Mouse (Mus musculus) C2C12 (cell line): ENCODE measurements at regions not wholly inside any gene's neighbourhood (a gene's known extent, or its start where the extent isn't known, plus 50 kb on each side); places are given as distances from the start of the nearest gene placed in this dataset.

Experiments
- H3K27me3 ChIP-seq: one replicate; pipeline ENCODE4 v1.6.1; 2011; ENCODE audit not compliant: control insufficient read depth, insufficient read depth, insufficient read length
- H3K36me3 ChIP-seq: one replicate; pipeline ENCODE4 v1.6.1; 2011; ENCODE audit not compliant: control insufficient read depth, insufficient read depth
- H3K4me3 ChIP-seq: one replicate; pipeline ENCODE4 v1.5.1; 2011; ENCODE audit warnings: mild to moderate bottlenecking, control low read depth; ENCODE audit not compliant: poor library complexity, insufficient read depth, severe bottlenecking
- H3K79me2 ChIP-seq: one replicate; pipeline ENCODE4 v1.6.1; 2011; ENCODE audit not compliant: control insufficient read depth, insufficient read depth
- H3K79me3 ChIP-seq: one replicate; pipeline ENCODE4 v1.6.1; 2011; ENCODE audit warnings: low read depth, control low read depth
- H3ac ChIP-seq: one replicate; pipeline ENCODE3; 2011; ENCODE audit warnings: low read depth; ENCODE audit not compliant: control insufficient read depth, insufficient read length
- CEBPB ChIP-seq: IDR thresholded peaks from one replicate; pipeline ENCODE4 v1.6.1; 2011; ENCODE audit warnings: low read depth, mild to moderate bottlenecking, control low read depth, moderate library complexity
- CTCF ChIP-seq: IDR thresholded peaks from one replicate; pipeline ENCODE4 v1.5.1; 2011; ENCODE audit not compliant: control insufficient read depth, insufficient read depth, insufficient read length
- FOSL1 ChIP-seq: IDR thresholded peaks from one replicate; pipeline ENCODE4 v1.8.0; 2011; ENCODE audit warnings: mild to moderate bottlenecking, low read length; ENCODE audit not compliant: poor library complexity, insufficient read depth, severe bottlenecking
- MAX ChIP-seq: IDR thresholded peaks from one replicate; pipeline ENCODE4 v1.6.1; 2011; ENCODE audit warnings: mild to moderate bottlenecking, control low read depth
- MYOD1 ChIP-seq: IDR thresholded peaks from one replicate; pipeline ENCODE4 v1.6.1; 2011; ENCODE audit warnings: low read depth; ENCODE audit not compliant: control insufficient read depth, insufficient read length
- MYOG ChIP-seq: IDR thresholded peaks from one replicate; pipeline ENCODE4 v1.6.1; 2011; ENCODE audit not compliant: control insufficient read depth, insufficient read length; ENCODE audit errors: extremely low read depth
- USF1 ChIP-seq: IDR thresholded peaks from one replicate; pipeline ENCODE4 v1.6.1; 2011; ENCODE audit warnings: low read depth, mild to moderate bottlenecking, control low read depth, moderate library complexity

- H3K36me3 ChIP-seq = no peaks in the 10 kb centered on the region
Measured at GRCm38 (mm10) chr4:26273754-26274153, 72.9 kb downstream of the Manea start.

DNA sequence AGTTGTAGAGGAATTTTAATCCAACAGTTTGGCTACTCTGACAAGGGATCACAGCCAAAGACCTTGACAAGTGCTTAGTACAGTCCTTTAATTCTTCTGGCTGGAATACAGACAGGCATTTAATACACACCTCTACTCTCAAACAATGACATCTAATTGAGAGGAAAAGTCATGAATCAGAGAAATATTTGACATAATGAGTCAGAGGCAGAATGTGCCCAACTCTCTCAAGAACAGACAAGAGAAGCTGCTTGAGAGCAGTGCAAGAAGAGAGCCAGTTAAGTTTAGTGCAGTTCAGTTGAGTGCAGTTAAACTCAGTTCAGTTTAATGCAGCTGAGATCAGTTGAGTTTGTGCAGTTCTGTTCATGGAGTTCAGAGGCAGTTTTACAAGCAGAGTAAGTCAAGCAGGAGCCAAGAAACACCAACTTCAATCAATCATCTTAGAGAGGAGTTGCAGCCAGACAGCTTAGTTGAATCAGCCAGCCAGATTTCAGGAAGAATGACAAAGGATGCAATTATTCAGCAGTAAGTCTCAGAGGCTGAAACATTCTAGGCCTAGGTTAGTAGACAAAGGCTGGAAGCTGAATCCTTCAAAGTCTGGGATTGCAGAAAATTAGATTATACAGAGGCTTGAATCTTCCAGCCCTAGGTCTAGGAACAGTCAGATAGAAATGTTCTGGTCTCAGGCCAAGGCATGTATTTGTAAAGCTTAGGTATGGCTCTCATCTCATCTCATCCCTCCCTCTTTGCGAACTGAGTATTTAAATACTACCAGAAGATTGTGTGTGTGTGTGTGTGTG is 87.3 kb downstream of the Manea start:
- no peaks in the 10 kb centered on the region for H3K79me3 ChIP-seq

More at GRCm38 (mm10) chr4:26273754-26274153, 72.9 kb downstream of the Manea start:
- no peak overlapping the region for H3ac ChIP-seq
- H3K27me3 ChIP-seq = no peaks in the 10 kb centered on the region
- H3K4me3 ChIP-seq = no peak overlapping the region
- no peaks in the 10 kb centered on the region for H3K79me2 ChIP-seq
- TF ChIP-seq FOSL1 (no peak), USF1 (no peak), MYOD1 (no peak), CEBPB (no peak), MAX (no peak), CTCF (no peak), MYOG (no peak)
- no peaks in the 10 kb centered on the region for H3K79me3 ChIP-seq

GRCm38 (mm10) chr4:26255889-26256288 is 90.8 kb downstream of the Manea start:
- no peak overlapping the region for H3K4me3 ChIP-seq
- H3K27me3 ChIP-seq = no peaks in the 10 kb centered on the region
- no peaks in the 10 kb centered on the region for H3K36me3 ChIP-seq
- no peaks in the 10 kb centered on the region for H3K79me3 ChIP-seq
- H3K79me2 ChIP-seq = no peaks in the 10 kb centered on the region
- H3ac ChIP-seq = no peak overlapping the region
- TF ChIP-seq USF1 = no peak
- TF ChIP-seq CEBPB = no peak
- no peak for TF ChIP-seq MYOD1
- no peak for TF ChIP-seq MAX
- no peak for TF ChIP-seq FOSL1
- no peak for TF ChIP-seq MYOG
- no peak for TF ChIP-seq CTCF

More for the DNA sequence above, 87.3 kb downstream of the Manea start:
- Histone ChIP-seq H3K27me3 (no peaks in the 10 kb centered on the region), H3K79me2 (no peaks in the 10 kb centered on the region), H3K4me3 (no peak overlapping the region), H3K36me3 (no peaks in the 10 kb centered on the region), H3ac (no peak overlapping the region)
- TF ChIP-seq CTCF = no peak
- no peak for TF ChIP-seq USF1

DNA sequence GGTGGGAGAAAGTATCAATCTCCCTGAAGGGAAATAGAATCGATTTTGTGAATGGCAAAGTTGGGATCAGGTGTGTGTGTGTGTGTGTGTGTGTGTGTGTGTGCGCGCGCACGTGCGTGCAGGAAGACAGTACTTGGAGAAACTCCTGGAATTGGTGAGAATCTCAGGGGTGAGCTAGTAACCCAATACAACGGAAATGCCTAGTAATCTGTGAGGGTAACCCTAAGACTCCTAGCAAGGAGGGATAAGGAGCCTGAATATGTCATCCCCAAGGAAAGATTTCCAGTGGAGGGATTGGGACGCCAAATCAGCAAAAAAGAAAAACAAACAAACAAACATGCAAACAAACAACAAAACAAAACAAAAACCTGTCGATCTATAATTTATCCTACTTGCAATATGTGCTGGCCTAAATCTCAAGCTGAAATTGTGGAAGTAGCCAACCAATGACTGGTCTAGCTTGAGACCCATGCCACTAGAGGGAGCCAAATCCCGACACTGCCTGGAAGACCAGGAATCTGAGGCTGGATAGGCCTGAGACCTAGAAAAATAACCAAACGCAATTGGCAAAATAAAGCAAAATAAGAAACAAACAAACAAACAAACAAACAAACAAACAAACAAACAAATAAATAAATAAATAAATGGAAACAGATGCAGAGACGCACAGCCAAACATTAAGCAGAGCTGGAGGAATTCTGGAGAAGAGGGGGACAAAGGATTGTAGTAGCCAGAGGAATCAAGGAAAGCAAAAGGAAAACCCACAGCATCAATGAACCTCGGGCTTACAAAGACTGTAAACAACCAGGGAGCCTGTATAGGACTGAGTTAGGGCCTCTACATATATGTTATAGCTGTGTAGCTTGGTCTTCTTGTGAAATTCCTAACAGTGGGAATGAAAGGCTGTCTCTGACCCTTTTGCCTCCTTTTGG is 98.5 kb downstream of the Manea start:
- Histone ChIP-seq H3K79me3 (no peaks in the 10 kb centered on the region), H3K79me2 (no peaks in the 10 kb centered on the region), H3K36me3 (no peaks in the 10 kb centered on the region), H3K4me3 (no peak overlapping the region), H3K27me3 (no peaks in the 10 kb centered on the region), H3ac (no peak overlapping the region)
- TF ChIP-seq CTCF (peak; percentile 55), USF1 (no peak), MYOD1 (no peak), CEBPB (no peak)

GRCm38 (mm10) chr4:26223267-26223666 is 123.4 kb downstream of the Manea start:
- H3K4me3 ChIP-seq = no peak overlapping the region
- no peak for TF ChIP-seq CEBPB
- TF ChIP-seq FOSL1 = no peak
- no peak for TF ChIP-seq MYOD1
- TF ChIP-seq USF1 = no peak
- no peak for TF ChIP-seq CTCF
- TF ChIP-seq MAX = no peak
- no peak for TF ChIP-seq MYOG
- no peaks in the 10 kb centered on the region for H3K36me3 ChIP-seq
- no peaks in the 10 kb centered on the region for H3K79me2 ChIP-seq
- no peaks in the 10 kb centered on the region for H3K27me3 ChIP-seq
- H3ac ChIP-seq = no peak overlapping the region
- H3K79me3 ChIP-seq = no peaks in the 10 kb centered on the region
